Mouse (Mus musculus) c-Kit-negative CD71-positive TER-119-positive erythroid progenitor cells, embryonic 14.5 days (primary cell): Measurements from ENCODE around the gene Atp8b2.

Experiments
- DNase-seq: peaks from one replicate; pipeline ENCODE4 v3.0.0-alpha.2; 2013; ENCODE audit warnings: low read depth, low spot score

The Atp8b2 gene

GRCm38 (mm10) chr3:89907846-89908245, 55.5 kb downstream of the Atp8b2 start:
- no peak for DNase-seq

DNA sequence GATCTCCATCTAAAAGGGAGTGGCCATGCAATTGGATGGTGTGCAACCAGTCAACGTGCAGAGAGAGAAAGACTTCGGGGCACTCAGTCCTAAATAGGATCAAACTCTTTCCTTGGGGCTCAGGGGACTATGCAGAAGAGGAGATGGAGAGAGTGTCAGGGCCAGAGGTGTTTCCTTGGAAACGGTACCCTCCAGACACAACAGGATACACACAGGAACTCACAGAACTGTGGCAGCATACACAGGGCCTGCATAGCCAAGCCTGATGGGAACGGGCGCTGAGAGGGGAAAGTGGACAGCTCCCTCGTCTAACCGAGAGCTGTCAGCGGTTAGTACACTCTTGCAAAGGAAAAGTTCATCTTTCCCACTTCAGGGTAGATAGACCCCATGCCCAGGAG, 63.8 kb downstream of the Atp8b2 start:
- no peak for DNase-seq

DNA sequence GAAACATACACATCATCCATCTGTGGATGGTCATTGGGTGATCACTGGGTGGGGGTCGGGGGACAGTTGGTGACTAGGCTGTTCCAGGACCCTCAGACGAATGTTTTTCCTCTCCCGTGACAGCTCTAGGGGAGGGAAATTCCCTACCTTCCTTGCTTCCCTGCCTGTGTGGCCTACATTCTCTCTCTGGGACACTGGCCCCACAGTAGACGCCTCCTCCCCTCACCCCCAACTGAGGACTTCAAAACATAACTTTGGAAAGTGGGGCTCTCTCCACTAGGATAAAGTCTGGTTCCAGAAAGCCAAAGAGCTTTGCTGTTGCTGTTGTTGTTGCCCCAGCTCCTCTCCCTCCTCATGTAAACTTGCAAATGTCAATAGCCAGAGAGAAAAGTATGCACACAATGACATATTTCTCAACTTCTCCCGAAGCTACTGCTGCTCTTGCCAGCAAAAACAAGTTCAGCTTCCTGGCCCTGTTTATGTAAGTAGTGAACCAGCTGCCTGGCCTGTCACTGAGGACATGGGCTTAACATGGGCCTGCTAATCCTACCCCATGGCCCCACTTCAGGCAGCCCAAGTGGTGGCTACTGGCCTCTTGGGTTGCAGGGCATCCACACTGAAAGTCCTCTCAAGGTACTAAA, 64.3 kb downstream of the Atp8b2 start:
- DNase-seq, result no peak

DNA sequence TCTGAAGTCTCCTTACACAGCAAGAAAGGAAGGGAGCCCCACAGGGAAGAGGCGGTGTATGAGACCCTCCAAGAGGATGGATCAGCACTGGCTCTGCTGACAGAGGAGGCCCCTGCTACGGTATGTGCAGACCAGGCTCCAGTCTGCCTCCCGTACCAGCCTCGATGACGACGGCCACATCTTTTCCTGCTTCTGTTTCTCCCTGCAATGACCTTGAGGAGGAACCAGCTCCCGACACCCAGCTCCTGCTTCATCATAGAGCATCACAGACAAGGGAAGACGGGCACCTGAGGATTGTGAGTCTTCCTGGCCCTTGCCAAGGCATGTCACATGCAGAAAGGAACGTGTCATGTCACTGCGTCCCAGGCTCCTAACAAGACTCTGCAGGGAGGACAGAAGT, 65.3 kb downstream of the Atp8b2 start:
- no peak for DNase-seq

- no peak for DNase-seq
Observed at GRCm38 (mm10) chr3:89897204-89897796, 66.0 kb downstream of the Atp8b2 start.

DNA sequence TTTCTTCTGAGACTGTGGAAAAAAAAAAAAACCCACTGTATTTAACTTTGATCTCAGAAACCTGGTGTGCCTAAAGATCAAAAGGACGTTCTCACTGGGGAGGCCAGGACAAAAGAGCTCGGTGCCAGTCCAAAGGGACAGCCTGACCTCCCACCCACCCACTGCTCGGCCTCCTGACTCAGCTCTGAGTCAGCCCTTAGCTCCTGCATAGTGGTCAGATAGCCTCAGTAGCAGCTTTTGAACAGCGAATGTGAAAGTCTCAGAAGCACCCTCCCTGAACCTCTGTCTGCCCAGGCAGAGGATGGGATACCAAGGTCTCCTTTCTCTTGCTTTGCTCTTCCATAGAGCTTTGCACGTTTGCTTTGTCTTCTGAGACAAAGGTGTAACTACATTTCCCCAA, 66.7 kb downstream of the Atp8b2 start:
- no peak for DNase-seq

- no peak for DNase-seq
Observed at GRCm38 (mm10) chr3:89892517-89893106, 70.7 kb downstream of the Atp8b2 start.

GRCm38 (mm10) chr3:89891696-89892095, 71.6 kb downstream of the Atp8b2 start:
- DNase-seq, result no peak

- DNase-seq, result no peak
Observed at GRCm38 (mm10) chr3:89889841-89890430, 73.4 kb downstream of the Atp8b2 start.
